In the genomic region with DNA sequence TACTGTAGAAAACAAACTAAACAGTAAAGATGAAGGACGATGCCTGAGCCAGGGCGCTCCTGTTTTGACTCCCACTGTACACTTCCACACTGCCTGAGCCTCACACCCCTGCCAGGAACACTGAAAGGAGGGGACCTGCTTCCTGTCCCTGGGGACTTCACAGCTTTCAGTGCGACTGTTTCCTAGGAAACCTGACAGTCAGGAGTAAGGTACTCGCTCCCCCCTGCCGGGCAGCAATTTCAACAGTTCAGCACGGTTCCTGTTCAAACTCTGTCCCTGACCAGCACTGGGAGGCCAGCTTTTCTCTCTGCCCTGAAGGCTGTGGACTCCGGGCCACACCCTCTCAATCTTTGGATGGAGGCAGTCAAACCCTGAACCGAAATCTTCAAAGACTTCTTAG, we compare ENCODE assay signal across 9 mouse cellular contexts. TPM values are rescaled to one million over a fixed set of nuclear protein-coding genes. Genes with fewer than 3 reads are reported as not detected.
DNase-seq lines count a peak whose midpoint lies in the region; ATAC-seq and TF ChIP-seq lines count a peak whose summit lies in the region.
"Had no signal": no experiment of that assay in that cellular context is flagged by ENCODE, and none has a peak within 500 bp of the region (broad histone marks: within the 10 kb centered on the region; RNA-seq: fewer than 3 reads in every experiment).

No protein-coding gene starts in this region.

- ATAC-seq in heart, embryonic 11.5 days (replicated peaks; ENCODE audit: insufficient number of reproducible peaks, low FRiP score, low TSS enrichment) = 0 out of 2 replicates have a peak, but pooled peaks have one; percentile 26
- ATAC-seq in forebrain, postnatal 0 days = peak; percentile 76
- peak; percentile 76 for ATAC-seq in midbrain, embryonic 13.5 days
- no peak for ATAC-seq in inflammation-experienced regulatory T-cells, adult 6 months
- no peak for ATAC-seq in cerebellum, adult (ENCODE audit: insufficient number of reproducible peaks, low FRiP score, low TSS enrichment)

- H3K36me3 ChIP-seq in heart, embryonic 11.5 days (ENCODE audit: control insufficient read depth, insufficient read depth, low read length) = no peaks in the 10 kb centered on the region
- no peaks in the 10 kb centered on the region for H3K36me3 ChIP-seq in forebrain, postnatal 0 days (ENCODE audit: insufficient read depth)
- H3K36me3 ChIP-seq in midbrain, embryonic 13.5 days = no peaks in the 10 kb centered on the region

- H3K9ac ChIP-seq in heart, embryonic 11.5 days (ENCODE audit: low read depth, low read length) = no peak overlapping the region
- H3K9ac ChIP-seq in forebrain, postnatal 0 days = no peak overlapping the region
- H3K9ac ChIP-seq in midbrain, embryonic 13.5 days (replicated peaks) = peak overlapping the region; percentile 54

- no peak overlapping the region for H3K4me2 ChIP-seq in heart, embryonic 11.5 days
- H3K4me2 ChIP-seq in forebrain, postnatal 0 days (ENCODE audit: low read depth) = peak overlapping the region; percentile 21; the same call in 1 of the 2 replicates
- H3K4me2 ChIP-seq in midbrain, embryonic 13.5 days (replicated peaks) = peak overlapping the region; percentile 31; the same call in 1 of the 2 replicates

- no peaks in the 10 kb centered on the region for H3K4me1 ChIP-seq in heart, embryonic 11.5 days (ENCODE audit: control insufficient read depth, insufficient read depth, low read length)
- H3K4me1 ChIP-seq in forebrain, postnatal 0 days (ENCODE audit: insufficient read depth) = no peaks in the 10 kb centered on the region
- peaks cover 16% of the 10 kb centered on the region for H3K4me1 ChIP-seq in midbrain, embryonic 13.5 days (replicated peaks)

- WGBS in heart, embryonic 11.5 days (ENCODE audit: insufficient replicate concordance) = 6% methylated on average over 8 of the region's 8 CpGs
- WGBS in forebrain, postnatal 0 days = 5% methylated on average over 8 of the region's 8 CpGs
- WGBS in midbrain, embryonic 13.5 days = 3% methylated on average over 8 of the region's 8 CpGs

- H3K9me3 ChIP-seq in heart, embryonic 11.5 days (replicated peaks; ENCODE audit: control insufficient read depth, low read length) = no peaks in the 10 kb centered on the region
- no peaks in the 10 kb centered on the region for H3K9me3 ChIP-seq in forebrain, postnatal 0 days (ENCODE audit: low read length)
- no peaks in the 10 kb centered on the region for H3K9me3 ChIP-seq in midbrain, embryonic 13.5 days

- TF ChIP-seq CTCF in forebrain, postnatal 0 days (IDR thresholded peaks at IDR 0.05; ENCODE audit: low read depth) = no peak

- H3K27ac ChIP-seq in heart, embryonic 11.5 days (ENCODE audit: low read depth, low read length) = no peak overlapping the region
- no peak overlapping the region for H3K27ac ChIP-seq in forebrain, postnatal 0 days (ENCODE audit: low read depth, low read length)
- H3K27ac ChIP-seq in midbrain, embryonic 13.5 days = peak overlapping the region; percentile 25; the same call in 1 of the 2 replicates

- 0 out of 2 replicates have a peak, but pooled peaks cover 2% of the 10 kb centered on the region for H3K27me3 ChIP-seq in heart, embryonic 11.5 days (ENCODE audit: control insufficient read depth, insufficient read depth, low read length)
- H3K27me3 ChIP-seq in forebrain, postnatal 0 days (ENCODE audit: insufficient read depth, low read length) = no peaks in the 10 kb centered on the region
- H3K27me3 ChIP-seq in midbrain, embryonic 13.5 days = no peaks in the 10 kb centered on the region

- DNase-seq in heart, postnatal 25 days (ENCODE audit: low spot score) = no peak
- DNase-seq in ES-CJ7 (ENCODE audit: low read depth, low spot score) = peak; percentile 90
- no peak for DNase-seq in forebrain, postnatal 0 days
- no peak for DNase-seq in frontal cortex, adult 2 months (ENCODE audit: extremely low spot score in 1 of 2, low spot score in 1 of 2)
- DNase-seq: cerebellum, adult 2 months had no signal

- intact Hi-C loops in heart, postnatal 25 days (cut with DNase I) = no loop called here

- no peak overlapping the region for H3K4me3 ChIP-seq in heart, embryonic 11.5 days (ENCODE audit: low read depth, low read length)
- no peak overlapping the region for H3K4me3 ChIP-seq in forebrain, postnatal 0 days (ENCODE audit: low read depth, low read length)
- no peak overlapping the region for H3K4me3 ChIP-seq in midbrain, embryonic 13.5 days (replicated peaks)

RNA-seq across cellular contexts. Expression of gene Trim66, which starts 0.8 kb away (rescaled TPM):
- polyA plus RNA-seq in heart, embryonic 11.5 days (2014; fragmentation: Nextera tagmentation; extraction: Ambion mirVana) = 0.03 and 0.04 TPM in 2 replicates
- total RNA-seq in heart, postnatal 25 days (2021) = under 1 TPM; 0.05 to 0.06 TPM
- 2.3 and 3.9 TPM in 2 replicates for total RNA-seq in forebrain, postnatal 0 days (2014; rRNA removed)
- 0.34 and 0.41 TPM in 2 replicates for polyA plus RNA-seq in forebrain, postnatal 0 days (2015; fragmentation: Nextera tagmentation; extraction: Ambion mirVana)
- 0.40 and 0.46 TPM in 2 replicates for polyA plus RNA-seq in midbrain, embryonic 13.5 days (2015; fragmentation: Nextera tagmentation; extraction: Ambion mirVana)
- not detected for polyA plus RNA-seq in inflammation-experienced regulatory T-cells, adult 6 months (2017; shearing (Covaris generic))
- 7.9 and 9.6 TPM in 2 replicates for polyA plus RNA-seq in frontal cortex, adult 2 months (2012; rRNA removed)

RNA-seq across cellular contexts. Expression of gene Rpl27a, which starts 11.8 kb away (rescaled TPM):
- 88.2 and 106 TPM in 2 replicates for polyA plus RNA-seq in heart, embryonic 11.5 days (2014; fragmentation: Nextera tagmentation; extraction: Ambion mirVana)
- total RNA-seq in heart, postnatal 25 days (2021) = 100 to 1,000 TPM in 1 of 2 experiments, 10 to 100 TPM in 1; 95.9 to 104 TPM
- 433 and 606 TPM in 2 replicates for total RNA-seq in forebrain, postnatal 0 days (2014; rRNA removed)
- 94.1 and 102 TPM in 2 replicates for polyA plus RNA-seq in forebrain, postnatal 0 days (2015; fragmentation: Nextera tagmentation; extraction: Ambion mirVana)
- 85.2 TPM in 2 replicates for polyA plus RNA-seq in midbrain, embryonic 13.5 days (2015; fragmentation: Nextera tagmentation; extraction: Ambion mirVana)
- 100 to 1,000 TPM; 216 to 323 (median 255) TPM for polyA plus RNA-seq in inflammation-experienced regulatory T-cells, adult 6 months (2017; shearing (Covaris generic))
- polyA plus RNA-seq in frontal cortex, adult 2 months (2012; rRNA removed) = 295 and 337 TPM in 2 replicates

Comparison
In these comparisons a context has a peak if more than half of its experiments do, and no peak if none do; other contexts are left out.
1. ATAC-seq: peak in heart, embryonic 11.5 days (single experiment), forebrain, postnatal 0 days (single experiment) and midbrain, embryonic 13.5 days (single experiment); none in inflammation-experienced regulatory T-cells, adult 6 months (single experiment) and cerebellum, adult (single experiment).